Mouse (Mus musculus): ENCODE data around the gene Gm14147.
"Not testable (repeated sequence)": the region's sequence is repeated elsewhere in the genome, so short reads cannot be mapped to it uniquely, and the experiment has no call there.

The Gm14147 gene

DNA sequence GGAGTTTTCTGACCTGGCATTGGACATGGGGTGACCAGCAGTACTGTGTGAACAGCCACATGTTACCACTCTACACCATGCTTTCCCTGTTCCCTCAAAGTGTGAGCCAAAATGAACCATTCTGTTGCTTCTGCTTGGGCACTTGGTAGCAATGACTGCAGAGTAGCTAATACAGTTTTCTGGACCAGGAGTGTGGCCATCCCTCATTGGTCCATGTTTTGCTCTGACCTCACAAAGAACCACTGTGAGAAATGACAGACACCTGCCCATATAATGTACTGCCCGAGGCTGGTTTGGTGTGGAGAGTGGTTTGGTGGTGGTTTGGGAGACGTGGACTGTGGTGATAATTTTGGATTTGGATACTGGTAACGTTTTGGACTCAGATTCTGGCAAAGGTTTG, at the start of gene Gm14147:
Gene Gm14147 (plus strand): TSS at position 301 of the 400 bp plus-strand sequence.
- in situ Hi-C loops (cut with MseI, MboI), result not testable (repeated sequence)

DNA sequence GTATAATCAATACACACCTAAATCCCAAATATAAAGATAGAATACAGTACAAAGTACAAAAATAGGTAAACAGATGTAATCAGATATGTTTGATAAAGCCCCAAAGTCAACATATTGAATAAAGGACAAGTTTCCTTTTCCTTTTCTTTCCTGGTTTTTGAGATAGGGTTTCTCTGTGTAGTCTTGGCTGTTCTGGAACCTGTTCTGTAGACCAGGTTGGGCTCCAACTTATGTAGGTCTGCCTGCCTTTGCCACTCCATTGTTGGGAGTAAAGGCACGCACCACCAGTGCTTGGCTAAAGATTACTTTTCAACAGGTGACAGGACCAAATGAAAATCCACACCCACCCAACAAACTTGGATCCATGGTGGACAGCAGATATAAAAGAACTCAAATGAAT, 41.4 kb upstream of the Gm14147 start:
- in situ Hi-C loops (cut with MseI, MboI), result loop anchor here in 1 of 2 experiments (10.0 kb wide), 1 partner anchor 158 kb away; no protein-coding TSS in a partner anchor

DNA sequence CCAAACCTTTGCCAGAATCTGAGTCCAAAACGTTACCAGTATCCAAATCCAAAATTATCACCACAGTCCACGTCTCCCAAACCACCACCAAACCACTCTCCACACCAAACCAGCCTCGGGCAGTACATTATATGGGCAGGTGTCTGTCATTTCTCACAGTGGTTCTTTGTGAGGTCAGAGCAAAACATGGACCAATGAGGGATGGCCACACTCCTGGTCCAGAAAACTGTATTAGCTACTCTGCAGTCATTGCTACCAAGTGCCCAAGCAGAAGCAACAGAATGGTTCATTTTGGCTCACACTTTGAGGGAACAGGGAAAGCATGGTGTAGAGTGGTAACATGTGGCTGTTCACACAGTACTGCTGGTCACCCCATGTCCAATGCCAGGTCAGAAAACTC, 5.8 kb upstream of the Gm14147 start, which contains the start of gene Gm14151:
Gene Gm14151 (minus strand): TSS at position 101 of the 400 bp plus-strand sequence.
- in situ Hi-C loops (cut with MseI, MboI), result not testable (repeated sequence)
